Mouse (Mus musculus): Measurements from ENCODE around the gene Tulp1. TPM values are rescaled to one million over a fixed set of nuclear protein-coding genes. Genes with fewer than 3 reads are reported as not detected.

Tulp1 gene
- polyA plus RNA-seq, 1 experiment: 0.11 TPM

- no peak for DNase-seq
- Histone ChIP-seq H3K4me1 (ENCODE audit: control insufficient read depth, insufficient read depth, low read length) (peaks cover 17% of the 10 kb centered on the region), H3K27ac (ENCODE audit: insufficient read depth, low read depth, low read length) (no peak overlapping the region), H3K36me3 (ENCODE audit: control insufficient read depth, insufficient read depth, low read length) (peaks cover 4% of the 10 kb centered on the region; the same call in 1 of the 2 replicates), H3K27me3 (replicated peaks; ENCODE audit: control insufficient read depth, insufficient read depth, low read length) (no peaks in the 10 kb centered on the region), H3K4me3 (ENCODE audit: insufficient read depth, low read depth, low read length) (no peak overlapping the region)
- 33% methylated on average over 2 of the region's 2 CpGs for WGBS
- TF ChIP-seq CTCF (conservative IDR thresholded peaks at IDR 0.05; ENCODE audit: insufficient read depth, insufficient read length, low read depth, low read length) (no peak), POLR2A (IDR thresholded peaks at IDR 0.05; ENCODE audit: low read depth, low read length) (no peak)
These were observed 34.8 kb downstream of the Tulp1 start for GRCm38 (mm10) chr17:28330232-28330546.

- Histone ChIP-seq H3K36me3 (ENCODE audit: control insufficient read depth, insufficient read depth, low read length) (peaks cover 4% of the 10 kb centered on the region; the same call in 1 of the 2 replicates), H3K4me1 (ENCODE audit: control insufficient read depth, insufficient read depth, low read length) (peaks cover 17% of the 10 kb centered on the region), H3K27ac (ENCODE audit: insufficient read depth, low read depth, low read length) (no peak overlapping the region), H3K27me3 (replicated peaks; ENCODE audit: control insufficient read depth, insufficient read depth, low read length) (no peaks in the 10 kb centered on the region), H3K4me3 (ENCODE audit: insufficient read depth, low read depth, low read length) (peak overlapping the region; percentile 66)
- WGBS: 20% methylated on average over 4 of the region's 4 CpGs
- no peak for DNase-seq
- TF ChIP-seq CTCF (conservative IDR thresholded peaks at IDR 0.05; ENCODE audit: insufficient read depth, insufficient read length, low read depth, low read length) (no peak), POLR2A (IDR thresholded peaks at IDR 0.05; ENCODE audit: low read depth, low read length) (no peak)
These were observed 35.4 kb downstream of the Tulp1 start for GRCm38 (mm10) chr17:28329503-28330231.

- Histone ChIP-seq H3K27ac (ENCODE audit: insufficient read depth, low read depth, low read length) (peak overlapping the region; percentile 70), H3K4me3 (ENCODE audit: insufficient read depth, low read depth, low read length) (peak overlapping the region; percentile 66), H3K27me3 (replicated peaks; ENCODE audit: control insufficient read depth, insufficient read depth, low read length) (no peaks in the 10 kb centered on the region), H3K4me1 (ENCODE audit: control insufficient read depth, insufficient read depth, low read length) (peaks cover 17% of the 10 kb centered on the region), H3K36me3 (ENCODE audit: control insufficient read depth, insufficient read depth, low read length) (peaks cover 4% of the 10 kb centered on the region; the same call in 1 of the 2 replicates)
- DNase-seq: no peak
- TF ChIP-seq POLR2A (IDR thresholded peaks at IDR 0.05; ENCODE audit: low read depth, low read length): no peak
- no peak for TF ChIP-seq CTCF (conservative IDR thresholded peaks at IDR 0.05; ENCODE audit: insufficient read depth, insufficient read length, low read depth, low read length)
- 2% methylated on average over 25 of the region's 25 CpGs for WGBS
These were observed 36.1 kb downstream of the Tulp1 start for GRCm38 (mm10) chr17:28328946-28329345.

- Histone ChIP-seq H3K36me3 (ENCODE audit: control insufficient read depth, insufficient read depth, low read length) (peaks cover 4% of the 10 kb centered on the region; the same call in 1 of the 2 replicates), H3K4me3 (ENCODE audit: insufficient read depth, low read depth, low read length) (peak within 1 kb of the TSS; percentile 66), H3K4me1 (ENCODE audit: control insufficient read depth, insufficient read depth, low read length) (peaks cover 17% of the 10 kb centered on the region), H3K27ac (ENCODE audit: insufficient read depth, low read depth, low read length) (peak within 1 kb of the TSS; percentile 85), H3K27me3 (replicated peaks; ENCODE audit: control insufficient read depth, insufficient read depth, low read length) (no peaks in the 10 kb centered on the region)
- DNase-seq: peak; percentile 98
- under 1% methylated on average over 67 of the region's 67 CpGs for WGBS
- TF ChIP-seq POLR2A (IDR thresholded peaks at IDR 0.05; ENCODE audit: low read depth, low read length) (peak; percentile 96), CTCF (conservative IDR thresholded peaks at IDR 0.05; ENCODE audit: insufficient read depth, insufficient read length, low read depth, low read length) (peak; percentile 71)
These were observed 36.6 kb downstream of the Tulp1 start, which contains the start of gene Rpl10a for GRCm38 (mm10) chr17:28328366-28328928. Gene Rpl10a, plus strand, starts transcription at chr17:28328471.

- 6% methylated on average over 22 of the region's 22 CpGs for WGBS
- Histone ChIP-seq H3K36me3 (ENCODE audit: control insufficient read depth, insufficient read depth, low read length) (peaks cover 4% of the 10 kb centered on the region; the same call in 1 of the 2 replicates), H3K4me1 (ENCODE audit: control insufficient read depth, insufficient read depth, low read length) (peaks cover 17% of the 10 kb centered on the region), H3K27ac (ENCODE audit: insufficient read depth, low read depth, low read length) (peak overlapping the region; percentile 85), H3K27me3 (replicated peaks; ENCODE audit: control insufficient read depth, insufficient read depth, low read length) (no peaks in the 10 kb centered on the region), H3K4me3 (ENCODE audit: insufficient read depth, low read depth, low read length) (peak overlapping the region; percentile 42)
- DNase-seq: peak; percentile 85
- no peak for TF ChIP-seq POLR2A (IDR thresholded peaks at IDR 0.05; ENCODE audit: low read depth, low read length)
- TF ChIP-seq CTCF (conservative IDR thresholded peaks at IDR 0.05; ENCODE audit: insufficient read depth, insufficient read length, low read depth, low read length): no peak
These were observed 37.2 kb downstream of the Tulp1 start for GRCm38 (mm10) chr17:28327673-28328325.

GRCm38 (mm10) chr17:28326951-28327350 lies 38.1 kb downstream of the Tulp1 start:
- no peaks in the 10 kb centered on the region for H3K27me3 ChIP-seq (replicated peaks; ENCODE audit: control insufficient read depth, insufficient read depth, low read length)
- TF ChIP-seq CTCF (conservative IDR thresholded peaks at IDR 0.05; ENCODE audit: insufficient read depth, insufficient read length, low read depth, low read length): no peak
- no peak for TF ChIP-seq POLR2A (IDR thresholded peaks at IDR 0.05; ENCODE audit: low read depth, low read length)
- H3K4me3 ChIP-seq (ENCODE audit: insufficient read depth, low read depth, low read length): no peak overlapping the region
- WGBS: 76% methylated on average over 3 of the region's 3 CpGs
- no peak for DNase-seq
- H3K27ac ChIP-seq (ENCODE audit: insufficient read depth, low read depth, low read length): no peak overlapping the region
- peaks cover 17% of the 10 kb centered on the region for H3K4me1 ChIP-seq (ENCODE audit: control insufficient read depth, insufficient read depth, low read length)
- peaks cover 4% of the 10 kb centered on the region; the same call in 1 of the 2 replicates for H3K36me3 ChIP-seq (ENCODE audit: control insufficient read depth, insufficient read depth, low read length)

GRCm38 (mm10) chr17:28325751-28326150 lies 39.3 kb downstream of the Tulp1 start:
- DNase-seq: no peak
- 79% methylated on average over 8 of the region's 8 CpGs for WGBS
- TF ChIP-seq CTCF (conservative IDR thresholded peaks at IDR 0.05; ENCODE audit: insufficient read depth, insufficient read length, low read depth, low read length): no peak
- TF ChIP-seq POLR2A (IDR thresholded peaks at IDR 0.05; ENCODE audit: low read depth, low read length): no peak
- Histone ChIP-seq H3K36me3 (ENCODE audit: control insufficient read depth, insufficient read depth, low read length) (peaks cover 4% of the 10 kb centered on the region; the same call in 1 of the 2 replicates), H3K27me3 (replicated peaks; ENCODE audit: control insufficient read depth, insufficient read depth, low read length) (no peaks in the 10 kb centered on the region), H3K4me3 (ENCODE audit: insufficient read depth, low read depth, low read length) (no peak overlapping the region), H3K27ac (ENCODE audit: insufficient read depth, low read depth, low read length) (no peak overlapping the region), H3K4me1 (ENCODE audit: control insufficient read depth, insufficient read depth, low read length) (peaks cover 17% of the 10 kb centered on the region)

All from kidney, adult 2 months (tissue).